Mouse (Mus musculus) layer of hippocampus, postnatal 25 days (tissue): ENCODE results near the gene Pgm2. TPM values are rescaled to one million over a fixed set of nuclear protein-coding genes. Genes with fewer than 3 reads are reported as not detected.
A peak's percentile ranks its signal among the peaks of the same experiment; 100 is the strongest.

Experiments used
- DNase-seq, 2 experiments: peaks; one replicate each; pipeline ENCODE4 v3.0.0; 2022; ENCODE audit warnings: mixed read lengths in 2 of 2, low spot score in 1 of 2; ENCODE audit errors: extremely low spot score in 1 of 2
- total RNA-seq, 2 experiments: library from RNA; stranded (reverse); gene quantifications; 2 replicates each; pipeline ENCODE4 v1.2.3; 2021

The Pgm2 gene
- total RNA-seq, 2 experiments from 2014 or later = 10.8 to 11.4 TPM

DNA sequence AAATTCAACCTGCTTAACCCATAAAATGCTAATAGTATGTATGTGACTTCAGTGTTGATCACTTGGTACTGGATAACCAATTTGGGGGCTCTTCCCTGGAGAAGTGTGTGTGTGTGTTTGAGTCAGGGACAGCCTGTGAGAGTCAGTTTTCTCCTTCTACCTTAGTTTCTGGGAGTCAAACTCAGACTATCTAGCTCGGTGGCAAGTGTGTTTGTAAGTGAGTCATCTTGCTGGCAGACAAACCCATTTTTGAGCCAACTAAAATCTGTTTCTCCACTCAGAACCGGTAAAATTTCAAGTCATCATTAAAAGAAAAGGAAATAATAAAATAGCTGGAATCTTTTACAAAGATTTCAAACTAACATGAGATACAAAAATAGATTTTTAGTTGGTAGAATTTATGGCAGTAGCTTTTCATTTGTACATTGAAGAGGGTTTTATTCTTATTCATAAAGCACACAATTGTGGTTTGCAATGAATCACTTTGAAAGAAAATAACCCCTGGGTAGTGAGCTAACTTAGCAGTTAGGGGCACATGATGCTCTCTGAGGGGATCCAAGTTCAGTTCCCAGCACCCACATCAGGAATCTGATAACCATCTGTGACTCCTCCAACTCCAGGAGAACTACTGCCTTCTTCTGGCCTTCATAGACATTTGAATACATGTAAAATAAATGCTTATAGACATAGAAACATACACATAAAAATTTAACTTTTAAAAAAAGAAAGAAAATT, 21.8 kb upstream of the Pgm2 start:
- DNase-seq = no peak

- DNase-seq = no peak
These were observed 18.3 kb upstream of the Pgm2 start for GRCm38 (mm10) chr5:64074455-64074854.

DNA sequence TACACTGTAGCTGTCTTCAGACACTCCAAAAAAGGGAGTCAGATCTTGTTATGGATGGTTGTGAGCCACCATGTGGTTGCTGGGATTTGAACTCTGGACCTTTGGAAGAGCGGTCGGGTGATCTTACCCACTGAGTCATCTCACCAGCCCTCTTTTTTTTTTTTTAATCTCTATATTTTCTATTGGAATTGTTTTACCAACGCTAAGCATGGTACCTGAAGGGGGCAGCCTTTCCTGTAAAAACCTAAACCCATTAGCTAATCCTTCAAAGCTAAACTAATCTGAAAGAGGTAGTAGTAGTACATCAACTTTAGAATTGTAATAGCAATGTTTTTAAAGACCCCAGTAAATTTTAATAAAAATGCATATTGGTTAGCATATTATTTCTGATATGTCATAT, 17.2 kb upstream of the Pgm2 start:
- DNase-seq = peak in 1 of 2 experiments; percentile 59

- DNase-seq = no peak
These were observed 15.4 kb upstream of the Pgm2 start for GRCm38 (mm10) chr5:64077353-64077752.

DNA sequence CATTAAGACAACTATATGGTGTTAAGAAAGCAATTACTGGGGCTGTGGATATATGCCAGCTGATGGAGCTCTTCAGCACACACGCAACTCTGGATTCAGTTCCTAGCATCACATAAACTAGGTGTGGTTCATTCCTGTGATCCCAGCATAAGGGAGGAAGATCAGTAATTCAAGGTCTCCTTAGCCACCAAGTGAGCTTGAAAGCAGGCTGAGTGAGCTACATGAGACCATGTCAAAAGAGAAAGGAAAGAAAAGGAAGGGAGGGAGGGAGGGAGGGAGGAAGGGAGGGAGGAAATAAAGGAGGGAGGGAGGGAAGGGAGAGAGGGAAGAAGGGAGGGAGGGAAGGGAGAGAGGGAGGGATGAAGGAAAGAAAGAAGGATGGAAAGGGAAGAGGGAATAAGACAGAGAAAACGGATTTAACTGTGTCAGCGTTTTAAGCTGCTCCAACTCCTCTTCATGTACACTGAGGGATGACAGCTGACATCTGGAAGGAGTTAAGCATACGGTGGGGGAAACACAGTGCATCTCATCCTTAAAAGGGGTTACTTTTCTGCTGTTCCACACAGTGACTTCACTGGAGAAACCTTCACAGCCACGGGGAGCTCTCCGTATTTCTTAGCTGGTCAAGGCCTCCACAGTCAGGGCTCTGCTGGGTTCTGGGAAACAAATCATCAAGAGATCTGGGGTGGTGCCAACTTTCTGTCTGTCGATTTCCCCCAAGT, 13.8 kb upstream of the Pgm2 start:
- no peak for DNase-seq

DNA sequence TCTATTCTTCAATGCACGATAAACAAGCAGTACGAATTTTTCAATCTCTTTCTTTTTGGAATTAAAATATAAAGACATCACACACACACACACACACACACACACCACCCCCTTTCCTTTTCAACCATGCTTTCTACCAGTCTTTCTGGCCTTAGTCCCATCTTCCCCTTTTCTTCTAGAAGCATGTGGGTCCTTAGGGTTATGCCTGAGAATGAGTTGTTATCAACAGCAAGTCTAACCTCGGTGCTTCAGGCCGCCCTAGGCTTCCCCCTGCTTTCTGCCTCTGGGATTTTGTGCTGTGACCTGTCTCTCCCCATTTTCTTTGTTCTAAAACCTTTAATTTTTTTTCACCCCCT, 13.3 kb upstream of the Pgm2 start:
- DNase-seq = no peak

DNA sequence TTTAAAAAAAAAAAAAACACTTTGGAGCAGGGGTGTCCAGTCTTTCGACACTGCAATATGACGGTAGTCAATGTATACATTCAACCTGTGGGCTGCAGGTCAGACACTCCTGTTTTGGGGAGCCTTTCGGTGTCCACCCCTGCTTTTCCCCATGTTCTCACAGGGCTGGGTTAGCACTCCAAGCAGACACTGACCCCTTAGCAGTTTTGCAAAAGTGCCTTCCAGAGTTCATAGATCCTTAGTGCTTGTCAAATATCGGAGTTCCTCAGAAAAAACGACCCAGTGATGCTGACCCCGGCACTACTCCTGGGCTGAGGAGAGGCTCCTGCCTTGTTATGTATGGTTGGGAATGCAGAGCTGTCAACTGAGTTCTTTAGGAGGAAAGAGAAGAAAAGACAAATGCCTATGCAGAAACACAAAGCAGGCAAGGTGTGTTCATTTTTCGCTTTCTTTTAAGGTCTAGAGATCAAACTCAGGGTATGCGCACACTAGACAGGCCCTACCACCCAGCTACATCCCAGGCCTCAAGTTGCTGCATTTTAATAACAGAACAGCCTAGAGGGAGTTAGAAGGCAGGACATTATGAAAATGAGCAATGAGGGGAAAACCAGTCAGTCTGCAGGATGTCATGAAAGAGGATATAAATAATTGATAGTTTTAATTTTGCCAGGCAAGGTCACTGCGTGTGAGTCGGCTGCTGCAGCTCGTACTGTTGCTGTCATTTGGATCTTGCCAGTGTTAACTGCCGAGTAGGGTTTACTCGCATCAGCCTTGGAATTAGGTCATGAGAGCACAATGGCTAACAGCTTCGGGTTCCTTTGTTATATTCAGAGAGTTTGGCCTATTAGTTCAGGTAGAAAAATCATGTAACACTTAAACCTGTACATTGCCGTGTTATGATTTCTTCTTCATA, 9.0 kb upstream of the Pgm2 start:
- DNase-seq = no peak

DNA sequence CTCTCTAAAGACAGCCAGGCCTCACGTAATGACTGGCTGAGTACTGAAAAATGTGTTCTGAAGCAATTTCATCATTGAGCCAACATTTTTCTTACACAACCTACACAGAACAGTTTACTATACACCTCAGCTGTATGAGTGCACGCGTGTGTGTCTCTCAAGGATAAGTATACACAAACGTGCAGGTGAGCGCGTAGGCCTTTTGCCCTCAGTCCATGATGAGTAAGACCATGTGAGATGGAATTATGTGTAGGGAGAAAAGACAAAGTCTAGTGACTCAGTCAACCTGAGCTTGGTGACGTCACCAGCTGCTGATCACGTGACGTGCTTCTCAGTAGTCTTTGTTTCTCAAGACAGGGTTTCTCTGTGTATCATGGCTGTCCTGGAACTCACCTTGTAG, 7.3 kb upstream of the Pgm2 start:
- no peak for DNase-seq

- DNase-seq = no peak
These were observed 4.0 kb upstream of the Pgm2 start for GRCm38 (mm10) chr5:64088740-64089139.

- peak; percentile 13 to 14 for DNase-seq
These were observed 660 bp downstream of the Pgm2 start for GRCm38 (mm10) chr5:64093349-64093871.

- DNase-seq = no peak
These were observed 2.7 kb downstream of the Pgm2 start for GRCm38 (mm10) chr5:64095342-64095993.

DNA sequence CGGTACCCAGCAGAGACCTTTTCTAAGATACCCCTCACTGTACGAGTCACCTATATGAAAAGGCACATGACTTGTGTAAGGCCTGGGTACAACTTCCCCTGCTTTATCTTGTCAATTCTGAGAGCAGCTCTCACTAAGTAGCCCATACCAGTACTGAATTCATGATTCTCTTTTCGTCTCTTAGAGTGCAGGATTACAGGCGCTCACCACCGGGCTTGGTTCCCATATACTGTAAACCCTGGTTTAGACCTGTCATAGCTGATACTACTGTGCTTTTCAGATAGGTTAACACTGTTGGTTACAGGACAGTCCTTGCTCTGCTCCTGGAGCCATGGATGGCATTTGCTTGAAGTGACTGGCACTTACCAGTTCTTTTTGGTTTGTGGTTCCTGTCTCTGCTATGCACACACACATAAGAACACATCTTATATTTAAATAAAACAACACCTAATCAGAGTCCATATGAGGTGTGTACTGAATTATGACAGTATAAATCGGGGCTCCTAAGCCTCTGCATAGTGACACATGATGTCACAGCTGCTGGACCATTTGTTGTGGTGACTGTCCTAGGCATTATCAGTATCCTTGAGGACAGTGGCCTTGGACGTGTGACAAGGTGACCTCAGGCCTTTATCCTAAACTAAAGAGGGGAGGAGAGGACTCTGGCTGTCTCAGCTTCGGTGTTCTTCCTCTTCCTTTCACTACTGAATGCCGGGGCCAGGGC, 9.4 kb downstream of the Pgm2 start:
- no peak for DNase-seq

DNA sequence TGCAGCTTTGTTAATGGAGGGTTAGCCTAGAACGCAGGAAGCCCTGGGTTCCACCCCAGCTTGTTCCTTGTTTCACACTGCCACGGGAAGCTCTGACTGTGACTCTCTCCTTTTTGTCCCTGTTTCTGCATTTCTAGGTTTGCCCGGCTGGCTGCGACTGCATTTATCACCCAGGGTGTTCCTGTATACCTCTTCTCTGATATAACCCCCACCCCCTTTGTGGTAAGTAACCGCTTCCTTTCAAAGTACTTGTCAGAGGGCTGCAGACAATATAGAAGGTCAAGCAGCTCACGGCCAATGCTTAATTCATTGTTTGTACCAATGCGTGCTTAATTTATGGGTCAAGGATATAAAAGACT, 9.9 kb downstream of the Pgm2 start:
- DNase-seq = no peak

GRCm38 (mm10) chr5:64107596-64108289, 15.0 kb downstream of the Pgm2 start:
- DNase-seq = no peak

- DNase-seq = no peak
These were observed 16.5 kb downstream of the Pgm2 start for GRCm38 (mm10) chr5:64109217-64109616.

- no peak for DNase-seq
These were observed 19.6 kb downstream of the Pgm2 start for GRCm38 (mm10) chr5:64112360-64112759.

DNA sequence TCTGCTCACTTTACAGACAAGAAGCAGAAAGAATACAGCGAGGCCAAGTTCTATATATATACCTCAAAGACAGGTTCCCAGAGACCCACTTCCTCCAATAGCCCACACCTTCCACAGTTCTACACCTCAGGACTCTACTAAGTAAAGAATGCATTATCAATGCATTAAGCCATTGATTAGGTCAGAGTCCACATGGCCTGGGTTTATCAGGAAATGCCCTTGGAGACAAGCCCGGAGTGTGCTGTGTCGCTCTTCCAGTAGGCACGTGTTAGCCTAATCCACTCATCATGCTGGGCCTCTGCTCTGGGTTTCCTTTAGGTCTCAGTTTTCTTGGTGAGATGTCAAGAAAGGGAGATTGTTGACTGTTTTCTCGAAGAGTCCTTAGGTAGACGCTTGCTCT, 21.5 kb downstream of the Pgm2 start:
- DNase-seq = no peak

DNA sequence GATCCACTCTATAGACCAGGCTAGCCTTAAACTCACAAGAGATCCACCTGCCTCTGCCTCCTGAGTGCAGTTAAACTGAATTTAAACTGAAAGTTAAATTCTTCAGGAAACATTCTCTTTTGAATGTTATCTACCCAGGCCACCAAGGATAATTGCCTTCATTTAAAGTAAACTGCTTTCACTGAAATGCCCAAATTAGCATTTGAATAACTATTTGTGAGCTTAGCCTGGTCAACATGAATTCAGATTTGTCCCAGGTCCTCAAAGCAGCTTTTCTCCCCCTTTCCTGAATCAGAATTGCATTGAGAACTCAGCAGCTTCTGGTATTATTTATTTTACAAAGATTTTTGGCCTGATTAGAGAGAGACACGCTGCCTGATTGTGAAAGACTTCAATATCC, 24.4 kb downstream of the Pgm2 start:
- no peak for DNase-seq

GRCm38 (mm10) chr5:64125783-64126182, 33.0 kb downstream of the Pgm2 start:
- DNase-seq = no peak
